Mouse (Mus musculus): ENCODE measurements at regions not wholly inside any gene's neighbourhood (a gene's known extent, or its start where the extent isn't known, plus 50 kb on each side); places are given as distances from the start of the nearest gene placed in this dataset.

GRCm38 (mm10) chr6:16999451-17000139 lies 65.4 kb upstream of the Tes start:
- H3K4me3 ChIP-seq (ENCODE audit: insufficient read depth, low read length), result no peak overlapping the region
- TF ChIP-seq POLR2A (IDR thresholded peaks at IDR 0.05; ENCODE audit: borderline replicate concordance, low read depth, low read length) (no peak), CTCF (IDR thresholded peaks at IDR 0.05; ENCODE audit: low read depth, low read length) (no peak)
- H3K27ac ChIP-seq (ENCODE audit: insufficient read depth, low read depth, low read length), result no peak overlapping the region
- no peaks in the 10 kb centered on the region for H3K4me1 ChIP-seq (ENCODE audit: control insufficient read depth, insufficient read depth, low read length)

- no peak overlapping the region for H3K27ac ChIP-seq (ENCODE audit: insufficient read depth, low read depth, low read length)
- TF ChIP-seq POLR2A (IDR thresholded peaks at IDR 0.05; ENCODE audit: borderline replicate concordance, low read depth, low read length) (no peak), CTCF (IDR thresholded peaks at IDR 0.05; ENCODE audit: low read depth, low read length) (no peak)
- H3K4me3 ChIP-seq (ENCODE audit: insufficient read depth, low read length), result no peak overlapping the region
- no peaks in the 10 kb centered on the region for H3K4me1 ChIP-seq (ENCODE audit: control insufficient read depth, insufficient read depth, low read length)
These were observed 69.4 kb upstream of the Tes start for GRCm38 (mm10) chr6:16995495-16995936.

GRCm38 (mm10) chr6:16994711-16995110 lies 70.2 kb upstream of the Tes start:
- Histone ChIP-seq H3K4me3 (ENCODE audit: insufficient read depth, low read length) (no peak overlapping the region), H3K27ac (ENCODE audit: insufficient read depth, low read depth, low read length) (no peak overlapping the region), H3K4me1 (ENCODE audit: control insufficient read depth, insufficient read depth, low read length) (no peaks in the 10 kb centered on the region)
- TF ChIP-seq POLR2A (IDR thresholded peaks at IDR 0.05; ENCODE audit: borderline replicate concordance, low read depth, low read length), result no peak
- peak; percentile 33; the same call in 1 of the 2 replicates for TF ChIP-seq CTCF (IDR thresholded peaks at IDR 0.05; ENCODE audit: low read depth, low read length)

GRCm38 (mm10) chr6:16991996-16992591 lies 72.9 kb upstream of the Tes start:
- Histone ChIP-seq H3K4me1 (ENCODE audit: control insufficient read depth, insufficient read depth, low read length) (no peaks in the 10 kb centered on the region), H3K4me3 (ENCODE audit: insufficient read depth, low read length) (no peak overlapping the region), H3K27ac (ENCODE audit: insufficient read depth, low read depth, low read length) (no peak overlapping the region)
- TF ChIP-seq POLR2A (IDR thresholded peaks at IDR 0.05; ENCODE audit: borderline replicate concordance, low read depth, low read length) (no peak), CTCF (IDR thresholded peaks at IDR 0.05; ENCODE audit: low read depth, low read length) (no peak)

GRCm38 (mm10) chr6:16978206-16978505 lies 79.9 kb upstream of the Tfec start:
- H3K4me3 ChIP-seq (ENCODE audit: insufficient read depth, low read length), result no peak overlapping the region
- no peaks in the 10 kb centered on the region for H3K4me1 ChIP-seq (ENCODE audit: control insufficient read depth, insufficient read depth, low read length)
- no peak overlapping the region for H3K27ac ChIP-seq (ENCODE audit: insufficient read depth, low read depth, low read length)
- TF ChIP-seq CTCF (IDR thresholded peaks at IDR 0.05; ENCODE audit: low read depth, low read length) (no peak), POLR2A (IDR thresholded peaks at IDR 0.05; ENCODE audit: borderline replicate concordance, low read depth, low read length) (no peak)

- Histone ChIP-seq H3K4me1 (ENCODE audit: control insufficient read depth, insufficient read depth, low read length) (no peaks in the 10 kb centered on the region), H3K27ac (ENCODE audit: insufficient read depth, low read depth, low read length) (no peak overlapping the region), H3K4me3 (ENCODE audit: insufficient read depth, low read length) (no peak overlapping the region)
- TF ChIP-seq POLR2A (IDR thresholded peaks at IDR 0.05; ENCODE audit: borderline replicate concordance, low read depth, low read length) (no peak), CTCF (IDR thresholded peaks at IDR 0.05; ENCODE audit: low read depth, low read length) (no peak)
These were observed 79.4 kb upstream of the Tfec start for GRCm38 (mm10) chr6:16977392-16978205.

GRCm38 (mm10) chr6:16965658-16966057 lies 67.4 kb upstream of the Tfec start:
- Histone ChIP-seq H3K4me1 (ENCODE audit: control insufficient read depth, insufficient read depth, low read length) (peaks cover 22% of the 10 kb centered on the region), H3K27ac (ENCODE audit: insufficient read depth, low read depth, low read length) (peak overlapping the region; percentile 57), H3K4me3 (ENCODE audit: insufficient read depth, low read length) (no peak overlapping the region)
- TF ChIP-seq POLR2A (IDR thresholded peaks at IDR 0.05; ENCODE audit: borderline replicate concordance, low read depth, low read length) (no peak), CTCF (IDR thresholded peaks at IDR 0.05; ENCODE audit: low read depth, low read length) (no peak)

- Histone ChIP-seq H3K4me1 (ENCODE audit: control insufficient read depth, insufficient read depth, low read length) (peaks cover 22% of the 10 kb centered on the region), H3K27ac (ENCODE audit: insufficient read depth, low read depth, low read length) (peak overlapping the region; percentile 85), H3K4me3 (ENCODE audit: insufficient read depth, low read length) (0 out of 2 replicates have a peak overlapping the region, but pooled peaks have one; percentile 15)
- TF ChIP-seq CTCF (IDR thresholded peaks at IDR 0.05; ENCODE audit: low read depth, low read length) (no peak), POLR2A (IDR thresholded peaks at IDR 0.05; ENCODE audit: borderline replicate concordance, low read depth, low read length) (no peak)
These were observed 66.1 kb upstream of the Tfec start for GRCm38 (mm10) chr6:16964362-16964761.

GRCm38 (mm10) chr6:16963958-16964357 lies 65.7 kb upstream of the Tfec start:
- peaks cover 22% of the 10 kb centered on the region for H3K4me1 ChIP-seq (ENCODE audit: control insufficient read depth, insufficient read depth, low read length)
- TF ChIP-seq CTCF (IDR thresholded peaks at IDR 0.05; ENCODE audit: low read depth, low read length), result no peak
- TF ChIP-seq POLR2A (IDR thresholded peaks at IDR 0.05; ENCODE audit: borderline replicate concordance, low read depth, low read length), result no peak
- peak overlapping the region; percentile 85 for H3K27ac ChIP-seq (ENCODE audit: insufficient read depth, low read depth, low read length)
- H3K4me3 ChIP-seq (ENCODE audit: insufficient read depth, low read length), result 0 out of 2 replicates have a peak overlapping the region, but pooled peaks have one; percentile 15

GRCm38 (mm10) chr6:16958102-16958501 lies 59.9 kb upstream of the Tfec start:
- Histone ChIP-seq H3K4me3 (ENCODE audit: insufficient read depth, low read length) (no peak overlapping the region), H3K4me1 (ENCODE audit: control insufficient read depth, insufficient read depth, low read length) (peaks cover 2% of the 10 kb centered on the region; the same call in 1 of the 2 replicates), H3K27ac (ENCODE audit: insufficient read depth, low read depth, low read length) (no peak overlapping the region)
- TF ChIP-seq POLR2A (IDR thresholded peaks at IDR 0.05; ENCODE audit: borderline replicate concordance, low read depth, low read length) (no peak), CTCF (IDR thresholded peaks at IDR 0.05; ENCODE audit: low read depth, low read length) (no peak)
